Mouse (Mus musculus) retina, adult 2 months (tissue): ENCODE data around the gene Prkce.
"Not testable (repeated sequence)": the region's sequence is repeated elsewhere in the genome, so short reads cannot be mapped to it uniquely, and the experiment has no call there.

ENCODE experiments used
- DNase-seq: peaks from one replicate; pipeline ENCODE4 v3.0.0-alpha.2; 2012; ENCODE audit warnings: low read depth, low spot score

Gene Prkce

GRCm38 (mm10) chr17:86476674-86477073 is 309.1 kb downstream of the Prkce start:
- DNase-seq = no peak

- not testable (repeated sequence) for DNase-seq
Observed at GRCm38 (mm10) chr17:86477401-86477800, 309.8 kb downstream of the Prkce start.

- DNase-seq = no peak
Observed at GRCm38 (mm10) chr17:86479406-86479805, 311.8 kb downstream of the Prkce start.

GRCm38 (mm10) chr17:86482675-86483074 is 315.1 kb downstream of the Prkce start:
- DNase-seq = no peak

GRCm38 (mm10) chr17:86484087-86484737 is 316.6 kb downstream of the Prkce start:
- peak; percentile 65 for DNase-seq

- no peak for DNase-seq
Observed at GRCm38 (mm10) chr17:86486657-86487056, 319.1 kb downstream of the Prkce start.

GRCm38 (mm10) chr17:86487450-86487849 is 319.9 kb downstream of the Prkce start:
- no peak for DNase-seq

- DNase-seq = no peak
Observed at GRCm38 (mm10) chr17:86489827-86490226, 322.2 kb downstream of the Prkce start.

- no peak for DNase-seq
Observed at GRCm38 (mm10) chr17:86492376-86492775, 324.8 kb downstream of the Prkce start.

- no peak for DNase-seq
Observed at GRCm38 (mm10) chr17:86493891-86494420, 326.4 kb downstream of the Prkce start.

GRCm38 (mm10) chr17:86494494-86494893 is 326.9 kb downstream of the Prkce start:
- no peak for DNase-seq

GRCm38 (mm10) chr17:86494895-86495294 is 327.3 kb downstream of the Prkce start:
- DNase-seq = no peak

GRCm38 (mm10) chr17:86496123-86496771 is 328.7 kb downstream of the Prkce start:
- peak; percentile 39 for DNase-seq

GRCm38 (mm10) chr17:86497302-86497701 is 329.7 kb downstream of the Prkce start:
- DNase-seq = no peak

GRCm38 (mm10) chr17:86499359-86500045 is 331.9 kb downstream of the Prkce start:
- DNase-seq = no peak

GRCm38 (mm10) chr17:86501393-86501792 is 333.8 kb downstream of the Prkce start:
- DNase-seq = no peak

- no peak for DNase-seq
Observed at GRCm38 (mm10) chr17:86503208-86503897, 335.8 kb downstream of the Prkce start.

- DNase-seq = no peak
Observed at GRCm38 (mm10) chr17:86505183-86505631, 337.6 kb downstream of the Prkce start, which contains the start of gene Gm10309. TSS of gene Gm10309 (minus strand) at chr17:86505232.

GRCm38 (mm10) chr17:86506881-86507280 is 339.3 kb downstream of the Prkce start:
- no peak for DNase-seq

- no peak for DNase-seq
Observed at GRCm38 (mm10) chr17:86507342-86508211, 340.0 kb downstream of the Prkce start.

- no peak for DNase-seq
Observed at GRCm38 (mm10) chr17:86508212-86508490, 340.6 kb downstream of the Prkce start.
